Mouse (Mus musculus) embryonic fibroblast, embryonic 13.5 days (primary cell): ENCODE measurements around the gene Ecd.

Experiments
- CTCF ChIP-seq: IDR thresholded peaks from 2 replicates; pipeline ENCODE4 v1.5.1; 2011; ENCODE audit warnings: mild to moderate bottlenecking, control low read depth, low read length, moderate library complexity, borderline replicate concordance; ENCODE audit not compliant: insufficient read depth
- POLR2A ChIP-seq: IDR thresholded peaks from 2 replicates; pipeline ENCODE4 v1.6.1; 2011; ENCODE audit warnings: low read depth, mild to moderate bottlenecking, control low read depth, low read length, moderate library complexity

GRCm38 (mm10) chr14:20340866-20341265, 7.1 kb downstream of the Ecd start:
- TF ChIP-seq CTCF (no peak), POLR2A (no peak)
